Mouse (Mus musculus) heart, postnatal 10 days (tissue): Measurements from ENCODE around the gene Kpnb1. TPM values are rescaled to one million over a fixed set of nuclear protein-coding genes. Genes with fewer than 3 reads are reported as not detected.

ENCODE experiments used
- DNase-seq, 2 experiments: peaks; one replicate each; pipeline ENCODE4 v3.0.0; 2021
- intact Hi-C: fragments of 180-260 bp; cut with DNase I; formaldehyde crosslinking; loops from one replicate; pipeline ENCODE4 v1.15.1; 2025
- microRNA-seq, 2 experiments: library from miRNA; unstranded; fragments of <30 nt; microRNA quantifications; one replicate each; pipeline ENCODE4 v1.2.0; 2022
- total RNA-seq, 2 experiments: library from RNA; stranded (reverse); gene quantifications; 2 replicates each; pipeline ENCODE4 v1.2.3; 2021

Kpnb1 gene
- total RNA-seq, 2 experiments from 2014 or later = 107 to 121 TPM

DNA sequence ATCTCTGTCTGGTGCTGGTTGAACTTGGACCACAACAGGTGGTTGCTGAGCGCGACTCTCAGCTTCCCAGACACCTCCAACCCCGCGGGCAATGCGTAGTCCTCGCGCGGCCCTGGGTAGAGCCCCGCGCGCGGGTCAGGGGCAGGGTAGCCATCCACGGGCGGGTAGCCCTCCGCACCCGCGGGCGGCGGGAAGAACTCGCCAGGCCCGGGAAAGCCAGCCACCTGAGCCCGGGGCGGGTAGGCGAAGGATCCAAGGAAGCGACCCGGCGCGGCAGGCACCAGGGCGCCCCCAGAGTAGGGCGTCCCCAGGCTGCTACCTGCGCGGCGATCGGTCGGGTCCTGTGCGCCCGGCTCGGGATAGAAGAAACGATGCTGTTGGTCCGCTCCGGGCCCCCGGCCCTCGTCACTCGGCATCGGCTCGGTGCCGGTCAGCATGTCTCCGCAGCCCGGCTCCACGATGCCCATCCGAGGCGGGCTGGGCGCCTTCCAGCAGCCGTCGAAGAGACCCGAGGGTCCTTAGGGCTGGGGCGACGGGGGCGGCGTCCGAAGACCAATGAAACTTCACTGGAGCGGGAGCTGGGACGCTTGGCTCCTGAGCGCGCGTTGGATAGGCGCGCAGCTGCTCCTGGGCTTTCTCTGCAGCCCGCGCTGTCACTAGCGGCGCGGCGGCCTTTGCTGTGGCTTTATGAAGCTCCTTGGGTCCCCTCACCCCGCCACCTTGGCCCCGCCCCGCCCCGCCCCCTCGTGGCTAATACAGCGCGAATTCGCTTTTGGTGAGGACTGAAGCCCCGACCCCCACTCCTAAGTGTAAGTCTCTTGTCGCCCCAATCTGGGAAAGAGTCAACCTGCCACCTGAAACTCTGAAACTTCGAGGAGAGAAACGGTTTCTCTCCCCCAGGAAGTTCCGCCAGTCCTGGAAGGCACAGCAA is 72.7 kb downstream of the Kpnb1 start, which contains the start of gene Tbx21:
Tbx21 (minus strand) TSS at position 661 of the 931 bp plus-strand sequence.
- DNase-seq = no peak
- intact Hi-C loops = no loop called here

DNA sequence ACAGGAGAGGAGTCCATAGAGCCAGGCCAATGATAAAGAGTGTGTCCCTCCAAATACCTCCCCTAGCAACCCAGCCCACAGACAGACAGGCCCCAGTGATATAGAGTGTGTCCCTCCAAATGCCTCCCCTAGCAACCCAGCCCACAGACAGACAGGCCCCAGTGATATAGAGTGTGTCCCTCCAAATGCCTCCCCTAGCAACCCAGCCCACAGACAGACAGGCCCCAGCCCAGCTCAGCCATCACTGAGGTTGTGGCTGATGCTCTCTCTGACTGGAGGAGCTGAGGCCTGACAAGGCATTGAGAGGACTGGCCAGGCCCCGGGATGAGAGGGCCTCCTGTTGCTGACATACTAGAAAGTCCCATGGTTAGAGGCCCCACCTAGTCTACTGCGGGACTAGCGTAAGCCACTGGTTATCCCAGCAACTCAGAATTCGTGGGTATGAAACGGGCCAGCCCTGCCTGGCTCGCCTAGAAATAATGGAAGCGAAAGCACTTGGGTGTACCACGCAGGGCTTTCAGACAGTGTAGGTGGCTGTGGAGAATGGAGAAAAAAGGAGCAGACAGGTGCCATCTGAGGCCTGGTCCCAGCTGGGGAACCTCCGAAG is 75.1 kb downstream of the Kpnb1 start:
- intact Hi-C loops = no loop called here
- no peak for DNase-seq

Small RNAs within 50 kb of the gene (microRNA-seq; reads per million reads assigned to microRNA genes)
- 0.35 to 0.71 reads per million in 2 experiments for gene Mir7235

Other genes with a start within 250 kb of the Kpnb1 start
- gene Pnpo, start 243.9 kb downstream of the Kpnb1 start, total RNA-seq = 10 to 100 TPM; 11.8 to 12.8 TPM
- 10 to 100 TPM; 15.0 to 16.1 TPM for gene Sp2, start 204.9 kb downstream of the Kpnb1 start, total RNA-seq
- gene Sp6, start 174.5 kb downstream of the Kpnb1 start, total RNA-seq = under 1 TPM; 0.12 to 0.15 TPM
- 10 to 100 TPM; 11.3 to 16.1 TPM for gene Scrn2, start 157.9 kb downstream of the Kpnb1 start, total RNA-seq
- gene Lrrc46, start 146.5 kb downstream of the Kpnb1 start, total RNA-seq = under 1 TPM; 0.31 to 0.45 TPM
- gene Mrpl10, start 146.3 kb downstream of the Kpnb1 start, total RNA-seq = 10 to 100 TPM; 85.0 to 86.5 TPM
- 1 to 10 TPM; 5.7 to 6.1 TPM for gene Osbpl7, start 137.3 kb downstream of the Kpnb1 start, total RNA-seq
- gene Tbx21, start 72.5 kb downstream of the Kpnb1 start, total RNA-seq = not detected
- 10 to 100 TPM; 15.9 to 17.3 TPM for gene Tbkbp1, start 36.4 kb downstream of the Kpnb1 start, total RNA-seq
- gene Npepps, start 92.8 kb upstream of the Kpnb1 start, total RNA-seq = 10 to 100 TPM; 64.2 to 71.8 TPM
- 10 to 100 TPM; 44.1 to 51.8 TPM for gene Mrpl45, start 127.8 kb upstream of the Kpnb1 start, total RNA-seq
- under 1 TPM; 0.02 to 0.05 TPM for gene Gpr179, start 164.2 kb upstream of the Kpnb1 start, total RNA-seq
- 10 to 100 TPM; 19.9 to 20.2 TPM for gene Socs7, start 174.7 kb upstream of the Kpnb1 start, total RNA-seq
- 10 to 100 TPM; 34.4 to 34.7 TPM for gene Arhgap23, start 227.7 kb upstream of the Kpnb1 start, total RNA-seq